Mouse (Mus musculus): ENCODE measurements around the gene Macf1. TPM values are rescaled to one million over a fixed set of nuclear protein-coding genes. Genes with fewer than 3 reads are reported as not detected.

Gene Macf1
- polyA plus RNA-seq, 2 experiments: 79.8 to 103 TPM

- no peak overlapping the region for H3K4me3 ChIP-seq (replicated peaks; ENCODE audit: low read length)
- H3K27me3 ChIP-seq (ENCODE audit: control insufficient read depth, insufficient read depth, low read length): no peaks in the 10 kb centered on the region
- 93% methylated on average over 3 of the region's 3 CpGs for WGBS
- no peak for ATAC-seq (ENCODE audit: low FRiP score, low read depth)
- no peaks in the 10 kb centered on the region for H3K9me3 ChIP-seq (ENCODE audit: control insufficient read depth, low read length)
- no peak overlapping the region for H3K27ac ChIP-seq (replicated peaks; ENCODE audit: low read depth, low read length)
- no peak for DNase-seq (ENCODE audit: low spot score)
- H3K36me3 ChIP-seq (ENCODE audit: control insufficient read depth, insufficient read depth, low read length): peaks cover 87% of the 10 kb centered on the region
- H3K4me1 ChIP-seq (ENCODE audit: control insufficient read depth, insufficient read depth, low read length): no peaks in the 10 kb centered on the region
- no peak overlapping the region for H3K9ac ChIP-seq (ENCODE audit: low read depth, low read length, severe bottlenecking)
- TF ChIP-seq POLR2A (IDR thresholded peaks at IDR 0.05; ENCODE audit: borderline replicate concordance, extremely low read depth, insufficient read depth, insufficient read length): no peak
- no peak overlapping the region for H3K4me2 ChIP-seq (replicated peaks; ENCODE audit: low read depth, low read length, severe bottlenecking)
Measured at GRCm38 (mm10) chr4:123376031-123376430, 308.1 kb downstream of the Macf1 start.

- Histone ChIP-seq H3K4me3 (replicated peaks; ENCODE audit: low read length) (no peak overlapping the region), H3K9ac (ENCODE audit: low read depth, low read length, severe bottlenecking) (no peak overlapping the region), H3K4me1 (ENCODE audit: control insufficient read depth, insufficient read depth, low read length) (no peaks in the 10 kb centered on the region), H3K36me3 (ENCODE audit: control insufficient read depth, insufficient read depth, low read length) (peaks cover 91% of the 10 kb centered on the region), H3K27me3 (ENCODE audit: control insufficient read depth, insufficient read depth, low read length) (no peaks in the 10 kb centered on the region), H3K27ac (replicated peaks; ENCODE audit: low read depth, low read length) (no peak overlapping the region), H3K9me3 (ENCODE audit: control insufficient read depth, low read length) (no peaks in the 10 kb centered on the region), H3K4me2 (replicated peaks; ENCODE audit: low read depth, low read length, severe bottlenecking) (no peak overlapping the region)
- WGBS: 91% methylated on average over 12 of the region's 12 CpGs
- no peak for TF ChIP-seq POLR2A (IDR thresholded peaks at IDR 0.05; ENCODE audit: borderline replicate concordance, extremely low read depth, insufficient read depth, insufficient read length)
- DNase-seq (ENCODE audit: low spot score) (no peak), ATAC-seq (ENCODE audit: low FRiP score, low read depth) (no peak)
Measured at GRCm38 (mm10) chr4:123374316-123375008, 309.7 kb downstream of the Macf1 start.

- Histone ChIP-seq H3K4me2 (replicated peaks; ENCODE audit: low read depth, low read length, severe bottlenecking) (no peak overlapping the region), H3K9me3 (ENCODE audit: control insufficient read depth, low read length) (no peaks in the 10 kb centered on the region), H3K4me1 (ENCODE audit: control insufficient read depth, insufficient read depth, low read length) (no peaks in the 10 kb centered on the region), H3K36me3 (ENCODE audit: control insufficient read depth, insufficient read depth, low read length) (peaks cover 91% of the 10 kb centered on the region), H3K9ac (ENCODE audit: low read depth, low read length, severe bottlenecking) (no peak overlapping the region), H3K27ac (replicated peaks; ENCODE audit: low read depth, low read length) (no peak overlapping the region), H3K4me3 (replicated peaks; ENCODE audit: low read length) (no peak overlapping the region), H3K27me3 (ENCODE audit: control insufficient read depth, insufficient read depth, low read length) (no peaks in the 10 kb centered on the region)
- 93% methylated on average over 4 of the region's 4 CpGs for WGBS
- DNase-seq (ENCODE audit: low spot score): no peak
- no peak for TF ChIP-seq POLR2A (IDR thresholded peaks at IDR 0.05; ENCODE audit: borderline replicate concordance, extremely low read depth, insufficient read depth, insufficient read length)
- no peak for ATAC-seq (ENCODE audit: low FRiP score, low read depth)
Measured at GRCm38 (mm10) chr4:123363555-123363954, 320.6 kb downstream of the Macf1 start.

- H3K4me1 ChIP-seq (ENCODE audit: control insufficient read depth, insufficient read depth, low read length): no peaks in the 10 kb centered on the region
- no peaks in the 10 kb centered on the region for H3K9me3 ChIP-seq (ENCODE audit: control insufficient read depth, low read length)
- no peak overlapping the region for H3K27ac ChIP-seq (replicated peaks; ENCODE audit: low read depth, low read length)
- H3K27me3 ChIP-seq (ENCODE audit: control insufficient read depth, insufficient read depth, low read length): no peaks in the 10 kb centered on the region
- H3K9ac ChIP-seq (ENCODE audit: low read depth, low read length, severe bottlenecking): no peak overlapping the region
- H3K4me2 ChIP-seq (replicated peaks; ENCODE audit: low read depth, low read length, severe bottlenecking): no peak overlapping the region
- H3K4me3 ChIP-seq (replicated peaks; ENCODE audit: low read length): no peak overlapping the region
- ATAC-seq (ENCODE audit: low FRiP score, low read depth): no peak
- no peak for TF ChIP-seq POLR2A (IDR thresholded peaks at IDR 0.05; ENCODE audit: borderline replicate concordance, extremely low read depth, insufficient read depth, insufficient read length)
- WGBS: 91% methylated on average over 12 of the region's 12 CpGs
- DNase-seq (ENCODE audit: low spot score): no peak
- peaks cover 87% of the 10 kb centered on the region for H3K36me3 ChIP-seq (ENCODE audit: control insufficient read depth, insufficient read depth, low read length)
Measured at GRCm38 (mm10) chr4:123360771-123361170, 323.4 kb downstream of the Macf1 start.

DNA sequence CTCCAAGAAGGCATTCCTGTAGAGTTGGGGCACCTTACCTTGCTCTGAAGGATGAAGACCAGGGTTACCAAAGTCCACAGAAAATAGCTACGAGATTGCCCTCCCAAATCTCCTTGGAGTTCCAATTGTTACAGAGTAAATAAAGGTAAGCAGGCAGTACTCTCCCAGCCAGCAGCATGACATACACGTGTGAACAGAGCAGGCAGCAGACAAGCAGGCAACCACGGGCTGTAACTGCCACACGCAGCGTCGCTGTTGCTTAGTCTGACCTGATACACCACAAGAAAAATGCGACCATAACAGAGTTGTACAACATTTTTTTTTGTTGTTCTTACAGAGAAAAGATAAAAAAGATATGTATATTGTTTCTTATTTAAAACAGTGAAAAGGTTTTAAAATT is 325.5 kb downstream of the Macf1 start:
- H3K9ac ChIP-seq (ENCODE audit: low read depth, low read length, severe bottlenecking): no peak overlapping the region
- H3K4me3 ChIP-seq (replicated peaks; ENCODE audit: low read length): no peak overlapping the region
- H3K9me3 ChIP-seq (ENCODE audit: control insufficient read depth, low read length): no peaks in the 10 kb centered on the region
- WGBS: 92% methylated on average over 7 of the region's 7 CpGs
- DNase-seq (ENCODE audit: low spot score) (no peak), ATAC-seq (ENCODE audit: low FRiP score, low read depth) (no peak)
- H3K27me3 ChIP-seq (ENCODE audit: control insufficient read depth, insufficient read depth, low read length): no peaks in the 10 kb centered on the region
- no peaks in the 10 kb centered on the region for H3K4me1 ChIP-seq (ENCODE audit: control insufficient read depth, insufficient read depth, low read length)
- H3K4me2 ChIP-seq (replicated peaks; ENCODE audit: low read depth, low read length, severe bottlenecking): no peak overlapping the region
- peaks cover 88% of the 10 kb centered on the region for H3K36me3 ChIP-seq (ENCODE audit: control insufficient read depth, insufficient read depth, low read length)
- no peak for TF ChIP-seq POLR2A (IDR thresholded peaks at IDR 0.05; ENCODE audit: borderline replicate concordance, extremely low read depth, insufficient read depth, insufficient read length)
- no peak overlapping the region for H3K27ac ChIP-seq (replicated peaks; ENCODE audit: low read depth, low read length)

Data from limb, embryonic 14.5 days (tissue).